Comparison of ENCODE assay signal across 24 mouse cellular contexts in the genomic region with DNA sequence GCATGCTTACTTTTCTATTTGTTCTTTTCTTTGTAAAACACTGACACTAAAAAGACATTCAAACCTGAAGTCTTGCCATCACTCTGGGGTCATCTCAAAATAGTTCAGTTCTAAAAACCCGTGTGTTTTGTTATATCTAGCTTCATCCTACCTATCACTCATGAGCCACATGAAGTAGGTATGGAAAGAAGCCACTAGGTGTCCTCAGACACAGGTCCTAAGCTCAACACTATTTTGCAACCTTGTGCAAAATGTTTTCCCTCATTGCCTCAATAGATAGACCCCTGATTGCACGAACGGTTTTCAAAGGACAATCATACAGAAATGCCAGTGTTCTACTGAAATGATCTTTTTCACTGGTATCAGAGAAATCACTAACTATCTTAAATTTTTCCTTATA. TPM values are rescaled to one million over a fixed set of nuclear protein-coding genes. Genes with fewer than 3 reads are reported as not detected.
DNase-seq lines count a peak whose midpoint lies in the region; ATAC-seq and TF ChIP-seq lines count a peak whose summit lies in the region.
"Not testable (repeated sequence)": the region's sequence is repeated elsewhere in the genome, so short reads cannot be mapped to it uniquely, and the experiment has no call there.
"Had no signal": no experiment of that assay in that cellular context is flagged by ENCODE, and none has a peak within 500 bp of the region (broad histone marks: within the 10 kb centered on the region; RNA-seq: fewer than 3 reads in every experiment).

No protein-coding gene starts in this region.

- no CpG with 5 or more reads among the region's 3 CpGs for WGBS in hindbrain, postnatal 0 days
- no CpG with 5 or more reads among the region's 3 CpGs for WGBS in kidney, embryonic 15.5 days
- WGBS in liver, embryonic 16.5 days (ENCODE audit: insufficient replicate concordance): no CpG with 5 or more reads among the region's 3 CpGs
- whole genome bisulfite sequencing in stomach, embryonic 15.5 days: no CpG with 5 or more reads among the region's 3 CpGs

- not testable (repeated sequence) for H3K27me3 ChIP-seq in G1E (ENCODE audit: insufficient read depth, low read length); hindbrain, postnatal 0 days (ENCODE audit: insufficient read depth, low read length); kidney, embryonic 15.5 days; liver, embryonic 16.5 days (ENCODE audit: control insufficient read depth, insufficient read depth, low read depth, low read length); stomach, embryonic 15.5 days (replicated peaks)

- not testable (repeated sequence) for TF ChIP-seq CTCF in G1E (IDR thresholded peaks at IDR 0.05; ENCODE audit: low read depth, low read length); hindbrain, postnatal 0 days (IDR thresholded peaks at IDR 0.05; ENCODE audit: low read depth)

- not testable (repeated sequence) for H3K4me2 ChIP-seq in hindbrain, postnatal 0 days (ENCODE audit: low read depth, low read length); kidney, embryonic 15.5 days; liver, embryonic 16.5 days (ENCODE audit: low read depth, low read length); stomach, embryonic 15.5 days

- not testable (repeated sequence) for H3K9ac ChIP-seq in hindbrain, postnatal 0 days (replicated peaks; ENCODE audit: low read length); kidney, embryonic 15.5 days; liver, embryonic 16.5 days (ENCODE audit: low read depth, low read length); stomach, embryonic 15.5 days

- not testable (repeated sequence) for H3K27ac ChIP-seq in hindbrain, postnatal 0 days; kidney, embryonic 15.5 days; liver, embryonic 16.5 days (ENCODE audit: low read length); stomach, embryonic 15.5 days

- not testable (repeated sequence) for DNase-seq in G1E (ENCODE audit: low spot score); hindbrain, postnatal 0 days (ENCODE audit: low spot score)

- H3K9me3 ChIP-seq in G1E (replicated peaks); hindbrain, postnatal 0 days (ENCODE audit: low read length); kidney, embryonic 15.5 days (replicated peaks); liver, embryonic 16.5 days (replicated peaks; ENCODE audit: control insufficient read depth, low read length); stomach, embryonic 15.5 days: not testable (repeated sequence)

- H3K4me1 ChIP-seq in G1E (ENCODE audit: insufficient read depth, low read depth, low read length); hindbrain, postnatal 0 days (ENCODE audit: insufficient read depth, low read length); kidney, embryonic 15.5 days; liver, embryonic 16.5 days (ENCODE audit: control insufficient read depth, low read depth, low read length); stomach, embryonic 15.5 days: not testable (repeated sequence)

- H3K36me3 ChIP-seq in G1E (replicated peaks); hindbrain, postnatal 0 days (ENCODE audit: insufficient read depth, low read length); kidney, embryonic 15.5 days; liver, embryonic 16.5 days (ENCODE audit: control insufficient read depth, insufficient read depth); stomach, embryonic 15.5 days: not testable (repeated sequence)

- ATAC-seq in G1E (ENCODE audit: extremely low read depth, insufficient number of reproducible peaks, low FRiP score, poor library complexity, severe bottlenecking): peak; percentile 57
- ATAC-seq in erythroblast, adult 5-6 weeks (replicated peaks; ENCODE audit: low FRiP score, poor library complexity, severe bottlenecking): peak; percentile 79
- ATAC-seq in hindbrain, postnatal 0 days: 0 out of 2 replicates have a peak, but pooled peaks have one; percentile 25
- ATAC-seq in kidney, embryonic 15.5 days (replicated peaks; ENCODE audit: low FRiP score): 0 out of 2 replicates have a peak, but pooled peaks have one; percentile 20
- peak; percentile 20; the same call in 1 of the 2 replicates for ATAC-seq in liver, embryonic 16.5 days (ENCODE audit: low read depth)
- peak; percentile 74 for ATAC-seq in megakaryocyte-erythroid progenitor cell, adult 5-6 weeks (replicated peaks; ENCODE audit: low FRiP score, low TSS enrichment, poor library complexity, severe bottlenecking)
- ATAC-seq in stomach, embryonic 15.5 days (ENCODE audit: insufficient read depth, low FRiP score, low read depth): 0 out of 2 replicates have a peak, but pooled peaks have one; percentile 32

- H3K4me3 ChIP-seq in G1E (ENCODE audit: low read depth, low read length); hindbrain, postnatal 0 days (ENCODE audit: low read length); kidney, embryonic 15.5 days (replicated peaks); liver, embryonic 16.5 days (ENCODE audit: low read depth, low read length); stomach, embryonic 15.5 days (replicated peaks): not testable (repeated sequence)

RNA-seq across cellular contexts. Expression of gene Ermard, which starts 0.6 kb away (rescaled TPM):
- total RNA-seq in G1E (2014; fragmentation: Nextera tagmentation) (265 and 268 TPM in 2 replicates), G1E (2017) (133 and 138 TPM in 2 replicates)
- 1.3 and 2.2 TPM in 2 replicates for polyA plus RNA-seq in G1E (2012)
- total RNA-seq in erythroblast, adult 5-6 weeks (2015; ENCODE audit: low replicate concordance): 35.0 and 43.1 TPM in 2 replicates
- 17.9 and 28.6 TPM in 2 replicates for total RNA-seq in erythroblast, adult 5-6 weeks (2017; ENCODE audit: low replicate concordance)
- total RNA-seq in hindbrain, postnatal 0 days (2014; rRNA removed): 37.8 and 44.2 TPM in 2 replicates
- polyA plus RNA-seq in hindbrain, postnatal 0 days (2015; fragmentation: Nextera tagmentation; extraction: Ambion mirVana): 54.0 and 59.2 TPM in 2 replicates
- polyA plus RNA-seq in kidney, embryonic 15.5 days (2015; fragmentation: Nextera tagmentation; extraction: Ambion mirVana): 84.1 and 89.2 TPM in 2 replicates
- polyA plus RNA-seq in liver, embryonic 16.5 days (2015; fragmentation: Nextera tagmentation; extraction: Ambion mirVana): 26.8 and 27.5 TPM in 2 replicates
- total RNA-seq in megakaryocyte-erythroid progenitor cell, adult 5-6 weeks (2014; fragmentation: Nextera tagmentation): 96.5 and 117 TPM in 2 replicates
- 26.7 and 35.7 TPM in 2 replicates for total RNA-seq in megakaryocyte-erythroid progenitor cell, adult 5-6 weeks (2017)
- polyA plus RNA-seq in stomach, embryonic 15.5 days (2015; fragmentation: Nextera tagmentation; extraction: Ambion mirVana): 69.4 and 74.0 TPM in 2 replicates

RNA-seq across cellular contexts. Expression of gene Tcte3, which starts 0.8 kb away (rescaled TPM):
- total RNA-seq in G1E (2014; fragmentation: Nextera tagmentation): not detected in 2 replicates
- total RNA-seq in G1E (2017): 1.7 and 4.2 TPM in 2 replicates
- 0.62 and 5.1 TPM in 2 replicates for polyA plus RNA-seq in G1E (2012)
- not detected in 2 replicates for total RNA-seq in erythroblast, adult 5-6 weeks (2015; ENCODE audit: low replicate concordance)
- not detected in 2 replicates for total RNA-seq in erythroblast, adult 5-6 weeks (2017; ENCODE audit: low replicate concordance)
- not detected in 2 replicates for total RNA-seq in hindbrain, postnatal 0 days (2014; rRNA removed)
- polyA plus RNA-seq in hindbrain, postnatal 0 days (2015; fragmentation: Nextera tagmentation; extraction: Ambion mirVana): 1.0 and 2.3 TPM in 2 replicates
- polyA plus RNA-seq in kidney, embryonic 15.5 days (2015; fragmentation: Nextera tagmentation; extraction: Ambion mirVana): 0.64 TPM in 1 of 2 replicates, not detected in the other
- polyA plus RNA-seq in liver, embryonic 16.5 days (2015; fragmentation: Nextera tagmentation; extraction: Ambion mirVana): 1.5 and 4.6 TPM in 2 replicates
- total RNA-seq in megakaryocyte-erythroid progenitor cell, adult 5-6 weeks (2014; fragmentation: Nextera tagmentation): 6.5 and 7.7 TPM in 2 replicates
- 3.3 TPM in 1 of 2 replicates, not detected in the other for total RNA-seq in megakaryocyte-erythroid progenitor cell, adult 5-6 weeks (2017)
- polyA plus RNA-seq in stomach, embryonic 15.5 days (2015; fragmentation: Nextera tagmentation; extraction: Ambion mirVana): 0.61 TPM in 1 of 2 replicates, not detected in the other
- total RNA-seq: gastrocnemius, adult 18-20 months; gastrocnemius, postnatal 25 days; heart, postnatal 36 days had no signal
- polyA plus RNA-seq: adrenal gland, adult 2 months; cerebellum, adult 2 months; embryonic facial prominence, embryonic 10.5 days; embryonic facial prominence, embryonic 15.5 days; forebrain, embryonic 15.5 days; heart, embryonic 16.5 days; hindbrain, embryonic 13.5 days; large intestine, adult 2 months; limb, embryonic 14.5 days; macrophage; midbrain, embryonic 11.5 days; neural tube, embryonic 12.5 days; small intestine, adult 2 months; stomach, embryonic 14.5 days had no signal

RNA-seq across cellular contexts. Expression of gene Gm3448, which starts 0.9 kb away (rescaled TPM):
- total RNA-seq in G1E (2014; fragmentation: Nextera tagmentation) (49.1 and 59.8 TPM in 2 replicates), G1E (2017) (24.9 and 31.0 TPM in 2 replicates)
- polyA plus RNA-seq in G1E (2012): 2.3 and 2.7 TPM in 2 replicates
- total RNA-seq in erythroblast, adult 5-6 weeks (2015; ENCODE audit: low replicate concordance): 1.0 TPM in 1 of 2 replicates, not detected in the other
- total RNA-seq in erythroblast, adult 5-6 weeks (2017; ENCODE audit: low replicate concordance): 2.4 and 4.8 TPM in 2 replicates
- 0.99 and 1.7 TPM in 2 replicates for total RNA-seq in hindbrain, postnatal 0 days (2014; rRNA removed)
- polyA plus RNA-seq in hindbrain, postnatal 0 days (2015; fragmentation: Nextera tagmentation; extraction: Ambion mirVana): 1.4 and 2.3 TPM in 2 replicates
- polyA plus RNA-seq in kidney, embryonic 15.5 days (2015; fragmentation: Nextera tagmentation; extraction: Ambion mirVana): 4.0 and 4.1 TPM in 2 replicates
- 1.7 and 2.7 TPM in 2 replicates for polyA plus RNA-seq in liver, embryonic 16.5 days (2015; fragmentation: Nextera tagmentation; extraction: Ambion mirVana)
- total RNA-seq in megakaryocyte-erythroid progenitor cell, adult 5-6 weeks (2014; fragmentation: Nextera tagmentation): 4.2 and 7.4 TPM in 2 replicates
- total RNA-seq in megakaryocyte-erythroid progenitor cell, adult 5-6 weeks (2017): 10.1 and 11.8 TPM in 2 replicates
- polyA plus RNA-seq in stomach, embryonic 15.5 days (2015; fragmentation: Nextera tagmentation; extraction: Ambion mirVana): 4.1 and 5.2 TPM in 2 replicates

RNA-seq across cellular contexts. Expression of gene Gm3435, which starts 30.5 kb away (rescaled TPM):
- total RNA-seq in G1E (2014; fragmentation: Nextera tagmentation): 10.3 and 12.2 TPM in 2 replicates
- 13.9 and 15.1 TPM in 2 replicates for total RNA-seq in G1E (2017)
- polyA plus RNA-seq in G1E (2012): 0.41 and 1.3 TPM in 2 replicates
- total RNA-seq in erythroblast, adult 5-6 weeks (2015; ENCODE audit: low replicate concordance): not detected in 2 replicates
- total RNA-seq in erythroblast, adult 5-6 weeks (2017; ENCODE audit: low replicate concordance): 2.1 and 6.7 TPM in 2 replicates
- 0.65 and 7.8 TPM in 2 replicates for total RNA-seq in hindbrain, postnatal 0 days (2014; rRNA removed)
- 7.7 and 10.3 TPM in 2 replicates for polyA plus RNA-seq in hindbrain, postnatal 0 days (2015; fragmentation: Nextera tagmentation; extraction: Ambion mirVana)
- 5.9 and 8.4 TPM in 2 replicates for polyA plus RNA-seq in kidney, embryonic 15.5 days (2015; fragmentation: Nextera tagmentation; extraction: Ambion mirVana)
- polyA plus RNA-seq in liver, embryonic 16.5 days (2015; fragmentation: Nextera tagmentation; extraction: Ambion mirVana): 3.4 and 3.6 TPM in 2 replicates
- 1.1 and 14.5 TPM in 2 replicates for total RNA-seq in megakaryocyte-erythroid progenitor cell, adult 5-6 weeks (2014; fragmentation: Nextera tagmentation)
- total RNA-seq in megakaryocyte-erythroid progenitor cell, adult 5-6 weeks (2017): 5.1 and 7.2 TPM in 2 replicates
- polyA plus RNA-seq in stomach, embryonic 15.5 days (2015; fragmentation: Nextera tagmentation; extraction: Ambion mirVana): 7.2 and 8.3 TPM in 2 replicates
- polyA plus RNA-seq: adrenal gland, adult 2 months had no signal

Comparison
In these comparisons a context has a peak if more than half of its experiments do, and no peak if none do; other contexts are left out.
1. ATAC-seq: peak in every context shown above with its lines; median percentile 79 in erythroblast, adult 5-6 weeks; 74 in megakaryocyte-erythroid progenitor cell, adult 5-6 weeks; 57 in G1E; 32 in stomach, embryonic 15.5 days; 25 in hindbrain, postnatal 0 days; 20 in kidney, embryonic 15.5 days; 20 in liver, embryonic 16.5 days.